Mouse (Mus musculus) common myeloid progenitor, adult 5-6 weeks (primary cell): ENCODE measurements around the gene Polr2c. TPM values are rescaled to one million over a fixed set of nuclear protein-coding genes. Genes with fewer than 3 reads are reported as not detected.
"Not testable (repeated sequence)": the region's sequence is repeated elsewhere in the genome, so short reads cannot be mapped to it uniquely, and the experiment has no call there.

Source experiments
- ATAC-seq: replicated peaks from 2 replicates; pipeline ENCODE4 v1.8.0; 2016; ENCODE audit warnings: low read depth, mild to moderate bottlenecking, moderate TSS enrichment, inconsistent platforms; ENCODE audit not compliant: poor library complexity, severe bottlenecking
- total RNA-seq: library from RNA; stranded (forward); fragments of 200-1000, 187-1606 nt; gene quantifications from 2 replicates; pipeline ENCODE4 v1.2.3, GENCODE M21; 2017

Gene Polr2c
- total RNA-seq, 1 experiment from 2014 or later = 54.3 TPM

- ATAC-seq = peak; percentile 94
These were observed 19.3 kb upstream of the Polr2c start, which contains the start of the genes Coq9 and Ciapin1 for GRCm38 (mm10) chr8:94837662-94838574. TSS of gene Coq9 (plus strand) at chr8:94838321. TSS of gene Ciapin1 (minus strand) at chr8:94838358.

- peak; percentile 64 for ATAC-seq
These were observed 18.6 kb upstream of the Polr2c start for GRCm38 (mm10) chr8:94838600-94838999.

- ATAC-seq = no peak
These were observed 16.1 kb upstream of the Polr2c start for GRCm38 (mm10) chr8:94841183-94841582.

GRCm38 (mm10) chr8:94850049-94850448 lies 7.2 kb upstream of the Polr2c start:
- ATAC-seq = no peak

DNA sequence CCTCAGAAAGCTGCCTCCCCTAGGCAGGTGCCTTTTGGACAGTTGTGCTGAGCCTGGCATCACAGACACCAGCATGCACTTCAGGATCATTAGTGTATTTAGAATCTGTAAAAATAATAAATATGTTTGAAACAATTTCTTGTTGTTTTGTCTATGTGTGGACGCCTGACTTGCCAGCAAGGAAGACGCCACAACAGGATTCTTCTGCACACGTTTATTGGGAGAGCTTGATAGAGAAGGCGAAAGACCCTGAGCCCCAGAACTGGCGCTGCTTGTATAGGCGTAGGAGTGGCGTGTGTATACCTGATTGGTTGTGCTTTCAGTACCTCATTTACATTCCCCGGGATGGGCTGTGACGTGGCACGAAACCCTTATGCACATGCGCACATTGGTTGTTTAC lies 2.5 kb upstream of the Polr2c start:
- ATAC-seq = not testable (repeated sequence)

DNA sequence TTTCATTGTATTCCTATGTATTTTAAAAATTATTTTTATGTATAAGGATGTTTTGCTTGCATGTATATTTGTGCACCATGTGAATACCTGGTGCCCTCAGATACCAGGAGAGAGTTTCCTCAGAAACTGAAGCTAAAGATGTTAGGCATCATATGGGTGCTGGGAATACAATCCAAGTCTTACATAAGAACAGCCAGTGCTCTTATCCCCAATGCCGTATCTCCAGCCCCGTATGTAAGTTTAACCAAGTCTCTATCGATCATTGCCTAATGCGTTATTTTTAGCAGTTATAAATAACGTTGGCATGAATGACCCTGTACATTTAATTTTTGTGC lies 272 bp upstream of the Polr2c start:
- ATAC-seq = peak; percentile 26; the same call in 1 of the 2 replicates

- peak; percentile 70 for ATAC-seq
These were observed 4.2 kb downstream of the Polr2c start for GRCm38 (mm10) chr8:94861352-94861910.

- no peak for ATAC-seq
These were observed 5.4 kb downstream of the Polr2c start for GRCm38 (mm10) chr8:94862487-94863220.

DNA sequence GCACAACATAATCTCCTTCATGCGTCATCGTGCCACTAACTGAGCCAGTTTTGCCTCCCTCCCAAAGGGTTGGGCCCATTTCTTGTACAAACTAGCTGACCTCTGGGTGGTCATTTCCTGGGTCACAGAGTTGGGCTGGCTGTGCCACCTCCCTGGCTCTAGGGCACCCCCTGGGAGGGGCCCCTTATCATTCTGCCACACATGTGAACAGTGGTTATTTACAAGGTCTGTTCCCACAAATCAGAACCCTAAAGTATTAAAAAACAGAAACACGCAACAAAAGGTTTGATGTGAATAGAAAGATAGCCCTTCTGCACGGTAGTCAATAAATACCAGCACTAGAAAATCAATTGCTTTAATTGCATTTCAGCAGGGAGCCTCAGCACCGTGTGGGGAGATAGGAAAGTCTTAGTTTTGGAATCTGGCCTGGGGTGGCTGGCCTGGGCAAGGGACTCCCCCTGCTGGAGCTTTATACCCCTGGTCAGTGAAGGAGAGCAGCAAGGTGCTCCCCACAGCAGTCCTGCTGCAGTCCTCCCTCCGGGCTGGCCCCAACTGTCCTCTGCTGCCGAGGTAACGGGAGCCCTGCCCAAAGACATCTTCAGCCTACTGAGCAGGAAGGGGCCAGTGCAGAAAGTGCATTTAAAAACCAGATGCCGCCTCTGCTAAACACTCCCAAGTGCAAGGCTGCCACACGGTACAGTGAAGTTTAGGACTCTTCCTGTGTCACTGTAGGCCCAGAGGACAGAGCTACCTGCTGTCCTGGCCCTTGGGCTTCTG lies 6.8 kb downstream of the Polr2c start:
- ATAC-seq = no peak

DNA sequence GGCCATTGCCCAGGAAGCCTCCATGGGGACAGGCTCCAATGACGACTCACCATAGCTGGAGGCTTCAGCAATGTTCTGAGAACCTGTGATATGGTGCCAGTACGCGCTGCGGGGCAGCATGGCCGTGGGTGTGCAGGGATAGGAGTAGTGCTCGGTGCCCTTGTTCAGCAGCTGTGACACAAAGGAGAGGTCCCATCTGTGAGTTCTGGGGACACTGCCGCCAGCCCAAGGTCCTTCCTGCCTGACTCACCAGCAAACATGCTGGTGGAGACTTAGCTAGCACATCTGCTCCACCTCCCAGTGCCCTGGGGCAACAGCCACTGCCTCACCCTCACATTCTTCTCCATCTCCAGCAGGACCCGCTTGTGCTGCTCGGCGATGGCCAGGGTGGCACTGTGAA lies 8.0 kb downstream of the Polr2c start:
- no peak for ATAC-seq

- ATAC-seq = no peak
These were observed 9.7 kb downstream of the Polr2c start for GRCm38 (mm10) chr8:94866921-94867320.

GRCm38 (mm10) chr8:94869146-94869545 lies 11.9 kb downstream of the Polr2c start:
- ATAC-seq = no peak

DNA sequence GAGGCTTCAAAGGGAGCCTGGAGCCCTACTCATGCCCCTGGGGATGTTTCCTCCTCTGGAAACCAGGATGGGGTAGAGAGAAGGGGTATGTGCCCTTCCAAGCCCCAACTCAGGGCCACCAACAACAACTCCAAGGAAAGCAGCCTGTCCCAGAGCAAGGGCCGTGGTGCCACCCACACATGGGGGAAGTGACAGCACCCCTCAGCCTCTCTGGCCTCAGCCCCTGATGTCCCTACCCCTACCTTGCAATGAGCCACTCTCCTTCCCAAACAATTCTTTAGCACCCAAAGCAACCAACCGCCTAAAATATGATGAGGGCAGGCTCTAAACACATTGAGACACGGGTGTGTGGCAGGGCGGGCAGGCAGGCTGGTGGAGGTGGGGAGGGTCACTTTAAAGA lies 12.8 kb downstream of the Polr2c start:
- ATAC-seq = no peak

DNA sequence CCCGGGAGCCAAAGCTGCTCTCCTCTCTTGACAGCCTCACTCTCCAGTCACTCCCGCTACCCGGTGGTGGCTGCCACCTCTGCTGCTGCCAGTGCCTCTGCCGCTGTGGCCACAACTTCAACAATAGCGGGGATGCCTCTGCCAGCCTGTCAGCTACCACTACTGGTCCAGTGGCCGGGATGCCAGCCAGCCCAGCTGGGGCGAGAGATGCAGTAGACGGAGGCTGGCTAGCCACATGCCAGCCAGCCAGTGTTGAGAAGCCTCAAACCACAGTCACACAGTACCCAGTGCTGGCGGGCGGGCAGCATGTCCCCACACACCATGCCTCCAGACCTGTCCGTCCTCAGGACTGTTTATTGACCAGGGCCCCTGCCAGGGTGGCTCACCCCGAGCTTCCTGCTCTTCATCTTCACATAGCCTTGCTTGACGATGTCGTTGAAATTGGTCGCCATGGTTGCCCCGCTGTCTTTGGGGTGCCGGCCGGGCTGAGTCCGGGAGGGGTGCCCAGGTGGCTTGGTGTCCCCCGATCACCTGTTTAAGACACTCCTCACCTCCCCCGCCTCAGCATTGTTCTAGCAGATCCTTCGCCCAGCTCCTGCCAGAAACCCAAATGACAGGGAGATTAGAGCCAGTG lies 13.3 kb downstream of the Polr2c start:
- peak; percentile 71 for ATAC-seq

- peak; percentile 30 for ATAC-seq
These were observed 14.1 kb downstream of the Polr2c start for GRCm38 (mm10) chr8:94871108-94871894.

DNA sequence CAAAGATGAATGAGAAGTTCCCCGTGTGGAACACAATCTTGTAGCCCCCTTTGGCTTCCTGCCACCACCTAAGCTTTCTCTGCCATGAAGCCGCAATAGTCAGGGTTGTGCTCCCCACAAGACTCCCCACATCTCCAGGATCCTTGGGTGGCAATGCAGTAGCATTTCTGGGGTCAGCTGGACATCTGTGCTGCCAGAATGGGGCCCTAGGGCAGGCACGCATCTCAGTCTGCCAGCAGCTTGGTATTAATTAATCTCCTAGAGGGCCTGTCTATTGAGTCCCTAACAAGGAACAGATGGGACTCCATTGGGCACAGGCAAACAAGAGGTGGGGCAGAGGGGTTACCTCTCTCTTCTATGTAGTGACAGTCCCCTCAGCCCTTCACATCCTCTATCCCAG lies 14.9 kb downstream of the Polr2c start:
- no peak for ATAC-seq

DNA sequence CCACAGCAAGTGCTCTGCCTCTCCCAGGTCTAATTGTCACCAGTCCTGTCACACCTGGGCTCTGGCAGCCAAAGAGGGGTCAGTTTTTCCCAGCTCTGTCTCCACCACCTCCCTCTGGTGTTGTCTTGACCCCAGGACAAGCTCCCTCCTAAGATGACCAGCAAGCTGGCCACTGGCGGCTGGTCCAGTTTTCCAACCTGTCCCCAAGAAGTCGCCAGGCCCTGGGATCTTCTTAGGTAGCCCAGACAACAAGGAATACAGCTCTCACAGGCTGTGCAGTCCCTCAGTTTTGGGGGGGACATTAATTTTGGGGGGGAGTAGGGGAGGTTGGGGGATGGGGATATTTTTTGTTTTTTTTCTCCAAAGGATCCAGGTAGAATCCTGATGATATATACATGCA lies 15.3 kb downstream of the Polr2c start:
- no peak for ATAC-seq

GRCm38 (mm10) chr8:94874358-94874757 lies 17.1 kb downstream of the Polr2c start:
- ATAC-seq = peak; percentile 40
